Mouse (Mus musculus) olfactory bulb, adult 2 months (tissue): ENCODE measurements around the gene Gm20605.

Experiments
- CTCF ChIP-seq: fragments of 200-500 bp; IDR thresholded peaks from 2 replicates; pipeline ENCODE4 v1.5.1; 2012; ENCODE audit warnings: low read depth, mild to moderate bottlenecking, low read length, moderate library complexity; ENCODE audit not compliant: insufficient read depth
- POLR2A ChIP-seq: fragments of 200-500 bp; IDR thresholded peaks from 2 replicates; pipeline ENCODE4 v1.6.1; 2012; ENCODE audit warnings: mild to moderate bottlenecking, low read depth, low read length, moderate library complexity; ENCODE audit not compliant: insufficient read depth

DNA sequence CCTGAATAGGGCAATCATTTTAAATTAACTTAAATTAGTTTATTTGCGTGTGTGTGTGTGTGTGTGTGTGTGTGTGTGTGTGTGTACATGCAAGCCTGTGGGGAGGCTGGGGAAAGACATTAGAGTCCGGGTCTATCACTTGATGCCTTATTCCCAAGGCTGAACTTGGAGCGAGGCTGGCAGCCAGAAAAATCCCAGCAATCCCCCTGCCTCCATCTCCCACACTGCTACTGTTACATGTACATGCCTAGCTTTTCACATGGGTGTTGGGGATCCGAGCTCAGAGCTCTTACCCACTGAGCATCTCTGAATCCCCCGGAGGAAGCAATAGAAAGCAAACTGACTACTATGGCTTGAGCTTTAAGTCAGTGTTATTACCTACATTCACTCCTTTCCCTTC, 43.4 kb downstream of the Gm20605 start:
- TF ChIP-seq CTCF: no peak
- TF ChIP-seq POLR2A: no peak
